In the genomic region with DNA sequence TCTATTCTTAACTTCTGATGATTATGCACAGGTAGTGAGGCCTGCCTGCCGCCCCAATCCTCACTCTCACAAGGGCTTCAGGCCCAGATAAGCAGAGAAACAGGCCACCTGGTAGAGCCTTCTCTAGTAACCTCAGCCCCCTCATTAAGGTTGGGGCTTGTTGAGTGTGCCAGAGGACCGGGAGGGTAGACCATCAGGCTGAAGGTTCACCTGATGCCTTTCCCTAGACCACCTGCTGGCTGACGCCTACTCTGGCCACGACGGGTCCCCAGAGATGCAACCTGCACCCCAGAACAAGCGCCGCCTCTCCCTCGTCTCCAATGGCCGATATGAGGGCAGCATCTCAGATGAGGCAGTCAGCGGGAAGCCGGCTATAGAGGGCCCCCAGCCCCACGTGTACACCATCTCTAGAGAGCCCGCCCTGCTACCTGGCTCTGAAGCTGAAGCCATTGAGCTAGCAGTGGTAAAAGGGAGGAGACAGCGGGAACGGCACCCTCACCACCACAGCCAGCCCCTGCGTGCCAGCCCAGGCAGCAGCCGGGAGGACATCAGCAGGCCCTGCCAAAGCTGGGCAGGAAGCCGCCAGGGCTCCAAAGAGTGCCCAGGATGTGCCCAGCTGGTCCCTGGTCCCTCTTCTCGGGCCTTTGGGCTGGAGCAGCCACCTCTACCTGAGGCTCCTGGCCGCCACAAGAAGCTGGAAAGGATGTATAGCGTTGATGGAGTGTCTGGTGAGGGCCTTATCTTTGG, we compare ENCODE assay signal across 10 mouse cellular contexts. TPM values are rescaled to one million over a fixed set of nuclear protein-coding genes. Genes with fewer than 3 reads are reported as not detected.
A peak's percentile ranks its signal among the peaks of the same experiment; 100 is the strongest.
DNase-seq lines count a peak whose midpoint lies in the region; ATAC-seq and TF ChIP-seq lines count a peak whose summit lies in the region.
"Had no signal": no experiment of that assay in that cellular context is flagged by ENCODE, and none has a peak within 500 bp of the region (broad histone marks: within the 10 kb centered on the region; RNA-seq: fewer than 3 reads in every experiment).

No protein-coding gene starts in this region.

- H3K27ac ChIP-seq in heart, embryonic 15.5 days, result no peak overlapping the region
- peak overlapping the region; percentile 77 for H3K27ac ChIP-seq in forebrain, embryonic 15.5 days (replicated peaks)
- no peak overlapping the region for H3K27ac ChIP-seq in liver, embryonic 15.5 days (replicated peaks)
- H3K27ac ChIP-seq in thymus, adult 2 months (ENCODE audit: control insufficient read depth, insufficient read depth, low read length), result no peak overlapping the region

- no peak for ATAC-seq in heart, embryonic 15.5 days (replicated peaks; ENCODE audit: insufficient number of reproducible peaks, insufficient read depth, low FRiP score, low read depth)
- ATAC-seq in forebrain, embryonic 15.5 days (replicated peaks), result peak; percentile 21; the same call in 1 of the 2 replicates
- no peak for ATAC-seq in liver, embryonic 15.5 days (ENCODE audit: insufficient read depth)

- no peak for DNase-seq in heart, adult 8-10 months (ENCODE audit: low spot score)
- peak; percentile 8 for DNase-seq in brain, embryonic 14.5 days (ENCODE audit: low read depth)
- no peak for DNase-seq in thymus, adult 2 months
- no peak for DNase-seq in ovary, postnatal 36 days (ENCODE audit: low spot score)
- no peak for DNase-seq in frontal cortex, postnatal 25 days (ENCODE audit: low spot score in 2 of 2)

- no peaks in the 10 kb centered on the region for H3K27me3 ChIP-seq in heart, embryonic 15.5 days
- no peaks in the 10 kb centered on the region for H3K27me3 ChIP-seq in forebrain, embryonic 15.5 days
- no peaks in the 10 kb centered on the region for H3K27me3 ChIP-seq in liver, embryonic 15.5 days
- H3K27me3 ChIP-seq in thymus, adult 2 months (ENCODE audit: control insufficient read depth, insufficient read depth, low read length), result no peaks in the 10 kb centered on the region

- WGBS in heart, embryonic 15.5 days, result 86% methylated on average over 21 of the region's 21 CpGs
- WGBS in forebrain, embryonic 15.5 days, result 77% methylated on average over 21 of the region's 21 CpGs
- WGBS in liver, embryonic 15.5 days (ENCODE audit: insufficient replicate concordance), result 80% methylated on average over 21 of the region's 21 CpGs
- 94% methylated on average over 21 of the region's 21 CpGs for WGBS in thymus, adult 2 months

- peak overlapping the region; percentile 77; the same call in 1 of the 2 replicates for H3K9ac ChIP-seq in heart, embryonic 15.5 days
- peak overlapping the region; percentile 83 for H3K9ac ChIP-seq in forebrain, embryonic 15.5 days (replicated peaks)
- no peak overlapping the region for H3K9ac ChIP-seq in liver, embryonic 15.5 days

- peaks cover 15% of the 10 kb centered on the region for H3K36me3 ChIP-seq in heart, embryonic 15.5 days
- peaks cover 35% of the 10 kb centered on the region for H3K36me3 ChIP-seq in forebrain, embryonic 15.5 days
- H3K36me3 ChIP-seq in liver, embryonic 15.5 days (replicated peaks), result peaks cover 29% of the 10 kb centered on the region
- H3K36me3 ChIP-seq in thymus, adult 2 months (ENCODE audit: control insufficient read depth, insufficient read depth, low read length), result no peaks in the 10 kb centered on the region

- peak overlapping the region; percentile 86 for H3K4me2 ChIP-seq in heart, embryonic 15.5 days
- peak overlapping the region; percentile 89 for H3K4me2 ChIP-seq in forebrain, embryonic 15.5 days (replicated peaks)
- H3K4me2 ChIP-seq in liver, embryonic 15.5 days, result peak overlapping the region; percentile 94; the same call in 1 of the 2 replicates

- H3K9me3 ChIP-seq in heart, embryonic 15.5 days (replicated peaks), result no peaks in the 10 kb centered on the region
- H3K9me3 ChIP-seq in forebrain, embryonic 15.5 days, result no peaks in the 10 kb centered on the region
- no peaks in the 10 kb centered on the region for H3K9me3 ChIP-seq in liver, embryonic 15.5 days (replicated peaks)

- no peak for TF ChIP-seq POLR2A in brain, embryonic 14.5 days (IDR thresholded peaks at IDR 0.05; ENCODE audit: borderline replicate concordance, extremely low read depth, insufficient read depth, insufficient read length, poor library complexity, severe bottlenecking)
- no peak for TF ChIP-seq POLR2A in thymus, adult 2 months (IDR thresholded peaks at IDR 0.05; ENCODE audit: control insufficient read depth, extremely low read depth, insufficient read depth, low read length, poor library complexity)

- TF ChIP-seq CTCF in brain, embryonic 14.5 days (IDR thresholded peaks at IDR 0.05; ENCODE audit: borderline replicate concordance, extremely low read depth, insufficient read depth, insufficient read length), result no peak
- no peak for TF ChIP-seq CTCF in thymus, adult 2 months (IDR thresholded peaks at IDR 0.05; ENCODE audit: borderline replicate concordance, control insufficient read depth, extremely low read depth, insufficient read depth, low read length, poor library complexity)

- H3K4me3 ChIP-seq in heart, embryonic 15.5 days, result peak overlapping the region; percentile 87
- peak overlapping the region; percentile 80 for H3K4me3 ChIP-seq in forebrain, embryonic 15.5 days
- H3K4me3 ChIP-seq in liver, embryonic 15.5 days (replicated peaks), result no peak overlapping the region
- H3K4me3 ChIP-seq in thymus, adult 2 months (ENCODE audit: control insufficient read depth, insufficient read depth, low read length), result no peak overlapping the region

- peaks cover 14% of the 10 kb centered on the region for H3K4me1 ChIP-seq in heart, embryonic 15.5 days (replicated peaks)
- H3K4me1 ChIP-seq in forebrain, embryonic 15.5 days, result peaks cover 25% of the 10 kb centered on the region
- H3K4me1 ChIP-seq in liver, embryonic 15.5 days (replicated peaks), result peaks cover 27% of the 10 kb centered on the region
- peaks cover 7% of the 10 kb centered on the region for H3K4me1 ChIP-seq in thymus, adult 2 months (replicated peaks; ENCODE audit: control insufficient read depth, insufficient read depth, low read length)

RNA-seq across cellular contexts. Expression of a gene that starts 1.4 kb away (rescaled TPM):
- polyA plus RNA-seq in heart, embryonic 15.5 days (2015; fragmentation: Nextera tagmentation; extraction: Ambion mirVana), result 55.9 and 68.2 TPM in 2 replicates
- total RNA-seq in heart, adult 8-10 months (2022), result 10 to 100 TPM; 11.7 to 15.9 (median 12.2) TPM
- 194 and 297 TPM in 2 replicates for polyA plus RNA-seq in brain, embryonic 14.5 days (2012; rRNA removed)
- polyA plus RNA-seq in forebrain, embryonic 15.5 days (2015; fragmentation: Nextera tagmentation; extraction: Ambion mirVana), result 194 and 209 TPM in 2 replicates
- polyA plus RNA-seq in liver, embryonic 15.5 days (2015; fragmentation: Nextera tagmentation; extraction: Ambion mirVana), result 8.3 and 9.7 TPM in 2 replicates
- 41.6 and 50.4 TPM in 2 replicates for polyA plus RNA-seq in thymus, adult 2 months (2012; rRNA removed)

RNA-seq across cellular contexts. Expression of a gene that starts 24.5 kb away (rescaled TPM):
- not detected in 2 replicates for polyA plus RNA-seq in heart, embryonic 15.5 days (2015; fragmentation: Nextera tagmentation; extraction: Ambion mirVana)
- total RNA-seq in heart, adult 8-10 months (2022), result not detected
- polyA plus RNA-seq in brain, embryonic 14.5 days (2012; rRNA removed), result 0.11 and 0.18 TPM in 2 replicates
- not detected in 2 replicates for polyA plus RNA-seq in forebrain, embryonic 15.5 days (2015; fragmentation: Nextera tagmentation; extraction: Ambion mirVana)
- polyA plus RNA-seq in liver, embryonic 15.5 days (2015; fragmentation: Nextera tagmentation; extraction: Ambion mirVana), result 5.3 and 6.8 TPM in 2 replicates
- 0.58 and 0.91 TPM in 2 replicates for polyA plus RNA-seq in thymus, adult 2 months (2012; rRNA removed)
- total RNA-seq: left cerebral cortex, adult 8-10 months; MEL had no signal

RNA-seq across cellular contexts. Expression of a gene that starts 39.4 kb away (rescaled TPM):
- 0.15 and 0.16 TPM in 2 replicates for polyA plus RNA-seq in heart, embryonic 15.5 days (2015; fragmentation: Nextera tagmentation; extraction: Ambion mirVana)
- total RNA-seq in heart, adult 8-10 months (2022), result not detected
- 0.04 TPM in 2 replicates for polyA plus RNA-seq in brain, embryonic 14.5 days (2012; rRNA removed)
- polyA plus RNA-seq in forebrain, embryonic 15.5 days (2015; fragmentation: Nextera tagmentation; extraction: Ambion mirVana), result not detected in 2 replicates
- polyA plus RNA-seq in liver, embryonic 15.5 days (2015; fragmentation: Nextera tagmentation; extraction: Ambion mirVana), result 0.94 and 0.98 TPM in 2 replicates
- polyA plus RNA-seq in thymus, adult 2 months (2012; rRNA removed), result 0.24 and 0.44 TPM in 2 replicates
- total RNA-seq: left cerebral cortex, adult 8-10 months had no signal

Comparison
In these comparisons a context has a peak if more than half of its experiments do, and no peak if none do; other contexts are left out.
1. H3K4me3 ChIP-seq: peak in heart, embryonic 15.5 days (single experiment) and forebrain, embryonic 15.5 days (single experiment); none in liver, embryonic 15.5 days (single experiment) and thymus, adult 2 months (single experiment).
2. Peak in every context shown above with its lines, with median percentiles within 50 percentile points of each other: H3K4me2 ChIP-seq.